Mouse (Mus musculus) forebrain, embryonic 16.5 days (tissue): Measurements from ENCODE around the gene Sspn. TPM values are rescaled to one million over a fixed set of nuclear protein-coding genes. Genes with fewer than 3 reads are reported as not detected.

Experiments used
- ATAC-seq: fragments of 200-750 bp; cut with Nextera tagmentation; 2 replicates; pipeline ENCODE4 v1.8.0; 2017; ENCODE audit warnings: mild to moderate bottlenecking, moderate library complexity
- H3K27ac ChIP-seq: fragments of 300-500 bp; sonication (generic); 2 replicates; pipeline ENCODE4 v1.5.1; 2014; ENCODE audit warnings: low read length, control low read depth
- H3K27me3 ChIP-seq: fragments of 300-500 bp; sonication (generic); replicated peaks from 2 replicates; pipeline ENCODE4 v1.6.1; 2014; ENCODE audit warnings: low read length; ENCODE audit not compliant: control insufficient read depth, insufficient read depth
- H3K36me3 ChIP-seq: fragments of 300-500 bp; sonication (generic); 2 replicates; pipeline ENCODE4 v1.6.1; 2014; ENCODE audit not compliant: control insufficient read depth, insufficient read depth
- H3K4me1 ChIP-seq: fragments of 300-500 bp; sonication (generic); replicated peaks from 2 replicates; pipeline ENCODE4 v1.6.1; 2014; ENCODE audit warnings: low read length; ENCODE audit not compliant: control insufficient read depth, insufficient read depth
- H3K4me2 ChIP-seq: fragments of 300-500 bp; sonication (generic); 2 replicates; pipeline ENCODE4 v1.6.1; 2014; ENCODE audit warnings: mild to moderate bottlenecking, low read length, control low read depth
- H3K4me3 ChIP-seq: fragments of 300-500 bp; sonication (generic); replicated peaks from 2 replicates; pipeline ENCODE4 v1.5.1; 2014; ENCODE audit warnings: mild to moderate bottlenecking, low read length, control low read depth
- H3K9ac ChIP-seq: fragments of 300-500 bp; sonication (generic); replicated peaks from 2 replicates; pipeline ENCODE4 v1.6.1; 2014; ENCODE audit warnings: low read depth, low read length, control low read depth
- H3K9me3 ChIP-seq: fragments of 300-500 bp; sonication (generic); 2 replicates; pipeline ENCODE4 v1.6.1; 2016; ENCODE audit warnings: low read length; ENCODE audit not compliant: control insufficient read depth
- WGBS: fragments of 180-500 bp; shearing (Covaris S2); extraction: QIAGEN DNeasy Blood & Tissue Kit; methylation state at CpG from one replicate; pipeline ENCODE4 v1.1.7; 2014; 5-methylcytosine and 5-hydroxymethylcytosine counted together
- polyA plus RNA-seq: library from polyadenylated mRNA; unstranded; fragments of >200 nt; fragmentation: Nextera tagmentation; extraction: Ambion mirVana; gene quantifications from 2 replicates; pipeline ENCODE4 v1.2.1, GENCODE M21; 2015

Gene Sspn
- polyA plus RNA-seq, 1 experiment from 2014 or later = 2.9 TPM

- H3K9ac ChIP-seq = no peak overlapping the region
- ATAC-seq = no peak
- H3K36me3 ChIP-seq = no peaks in the 10 kb centered on the region
- H3K9me3 ChIP-seq = no peaks in the 10 kb centered on the region
- no peak overlapping the region for H3K4me2 ChIP-seq
- 89% methylated on average over 8 of the region's 8 CpGs for WGBS
- no peak overlapping the region for H3K4me3 ChIP-seq
- no peak overlapping the region for H3K27ac ChIP-seq
- H3K27me3 ChIP-seq = no peaks in the 10 kb centered on the region
- H3K4me1 ChIP-seq = no peaks in the 10 kb centered on the region
These were observed 49.6 kb downstream of the Sspn start for GRCm38 (mm10) chr6:145981074-145981473.

GRCm38 (mm10) chr6:145982335-145982734 lies 50.9 kb downstream of the Sspn start:
- ATAC-seq = no peak
- no peaks in the 10 kb centered on the region for H3K27me3 ChIP-seq
- 92% methylated on average over 4 of the region's 4 CpGs for WGBS
- H3K4me2 ChIP-seq = no peak overlapping the region
- no peak overlapping the region for H3K4me3 ChIP-seq
- no peak overlapping the region for H3K9ac ChIP-seq
- no peaks in the 10 kb centered on the region for H3K9me3 ChIP-seq
- H3K27ac ChIP-seq = no peak overlapping the region
- no peaks in the 10 kb centered on the region for H3K4me1 ChIP-seq
- H3K36me3 ChIP-seq = no peaks in the 10 kb centered on the region

DNA sequence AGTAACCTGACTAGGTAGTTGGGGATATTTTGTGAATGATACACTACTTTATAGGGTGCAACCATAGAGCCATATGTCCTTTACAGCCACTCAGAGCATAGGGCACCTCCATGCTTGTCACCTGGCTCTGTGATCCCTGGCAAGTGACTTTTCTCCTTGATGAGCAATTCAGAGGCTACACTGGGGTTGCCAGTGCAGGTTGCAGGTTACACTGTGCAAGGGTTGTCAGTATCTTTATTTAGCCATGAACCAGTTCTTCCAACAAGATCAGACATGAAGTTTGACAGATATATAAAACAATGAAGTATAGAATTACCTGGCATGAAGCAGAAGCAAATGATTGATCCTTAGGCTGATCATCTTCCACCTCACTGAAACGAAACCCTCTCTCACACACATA lies 59.1 kb downstream of the Sspn start:
- no peak for ATAC-seq
- WGBS = 77% methylated on average over 1 of the region's 1 CpGs
- no peaks in the 10 kb centered on the region for H3K9me3 ChIP-seq
- H3K27ac ChIP-seq = no peak overlapping the region
- H3K4me3 ChIP-seq = no peak overlapping the region
- H3K36me3 ChIP-seq = no peaks in the 10 kb centered on the region
- no peak overlapping the region for H3K9ac ChIP-seq
- H3K4me2 ChIP-seq = no peak overlapping the region
- no peaks in the 10 kb centered on the region for H3K4me1 ChIP-seq
- H3K27me3 ChIP-seq = no peaks in the 10 kb centered on the region

DNA sequence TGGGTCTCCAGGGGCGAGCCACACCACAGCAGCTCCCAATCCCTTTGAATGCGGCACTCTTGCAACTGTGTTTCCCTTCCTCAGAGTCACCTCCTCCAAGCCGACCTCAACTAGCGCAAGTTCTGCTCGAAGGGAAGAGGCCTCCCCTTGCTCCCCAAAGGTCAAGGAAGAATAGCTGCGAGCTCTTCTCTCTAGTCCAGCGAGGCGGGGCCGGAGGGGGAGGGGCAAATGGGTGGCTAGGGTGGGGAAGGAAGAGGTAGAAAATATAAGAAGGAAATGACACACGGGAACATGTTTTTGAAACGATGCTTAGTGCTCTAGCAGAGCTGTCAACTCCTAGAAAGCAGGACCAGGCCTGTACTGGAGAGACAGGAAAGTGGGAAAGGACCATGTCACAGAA lies 61.1 kb downstream of the Sspn start:
- Histone ChIP-seq H3K4me1 (no peaks in the 10 kb centered on the region), H3K4me3 (no peak overlapping the region), H3K9me3 (no peaks in the 10 kb centered on the region), H3K27ac (no peak overlapping the region), H3K9ac (no peak overlapping the region), H3K36me3 (no peaks in the 10 kb centered on the region), H3K27me3 (no peaks in the 10 kb centered on the region), H3K4me2 (no peak overlapping the region)
- no peak for ATAC-seq
- WGBS = 81% methylated on average over 11 of the region's 11 CpGs

DNA sequence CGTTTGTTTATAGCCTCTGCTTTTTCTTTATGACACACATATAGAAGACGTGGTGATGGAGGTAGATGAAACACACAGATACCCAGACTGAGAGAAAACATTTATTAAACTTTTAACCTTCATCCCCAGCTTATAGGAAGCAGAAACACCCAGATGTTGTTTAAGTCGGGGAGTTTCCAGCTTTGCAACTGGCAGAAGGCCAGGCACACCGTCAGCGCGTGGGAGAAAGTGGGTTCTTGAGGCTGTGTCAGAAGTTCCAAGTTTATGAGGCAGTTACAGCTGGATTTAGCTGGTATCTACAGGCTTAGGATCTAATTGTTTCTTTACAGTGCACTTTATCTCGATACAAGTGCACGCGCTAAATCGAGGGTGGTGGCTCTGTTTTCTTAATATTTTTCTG lies 61.5 kb downstream of the Sspn start:
- Histone ChIP-seq H3K4me3 (no peak overlapping the region), H3K27me3 (no peaks in the 10 kb centered on the region), H3K4me2 (no peak overlapping the region), H3K9me3 (no peaks in the 10 kb centered on the region), H3K9ac (no peak overlapping the region), H3K36me3 (no peaks in the 10 kb centered on the region), H3K27ac (no peak overlapping the region), H3K4me1 (no peaks in the 10 kb centered on the region)
- WGBS = 82% methylated on average over 10 of the region's 10 CpGs
- ATAC-seq = no peak

DNA sequence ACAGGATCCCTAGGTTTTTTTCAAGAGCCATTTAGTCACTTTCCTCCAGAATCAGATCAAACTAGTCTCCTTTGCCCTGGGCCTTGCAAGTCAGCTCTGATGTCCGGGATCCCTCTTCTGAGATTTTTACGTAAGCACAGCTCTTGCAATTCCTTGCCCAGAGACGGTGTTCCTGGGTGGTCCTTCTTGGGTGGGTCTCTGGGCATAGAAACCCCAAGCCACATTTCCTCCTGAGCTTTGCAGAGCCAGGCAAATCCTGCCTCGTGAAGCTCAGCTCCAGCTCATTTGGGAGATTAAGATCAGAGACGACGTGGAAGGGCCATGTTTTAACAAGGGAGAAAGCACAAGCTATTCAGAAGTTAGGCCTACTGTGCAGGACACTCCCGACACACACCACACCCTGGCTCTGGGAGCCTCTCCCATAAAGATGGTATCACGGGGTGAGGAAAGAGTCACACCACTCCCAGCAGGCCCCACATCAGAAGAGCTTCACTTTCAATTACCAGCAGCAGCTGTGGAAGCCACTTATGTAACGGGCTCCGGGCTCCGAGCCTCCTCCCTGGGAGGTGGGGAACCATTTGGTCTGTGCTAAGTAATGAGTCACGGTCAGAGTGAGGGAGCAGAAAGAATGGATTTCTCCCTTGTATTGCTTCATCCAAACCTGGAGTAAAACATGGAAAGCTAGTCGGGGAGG lies 67.0 kb downstream of the Sspn start:
- H3K4me2 ChIP-seq = no peak overlapping the region
- no peak for ATAC-seq
- H3K9ac ChIP-seq = no peak overlapping the region
- H3K9me3 ChIP-seq = no peaks in the 10 kb centered on the region
- 25% methylated on average over 13 of the region's 13 CpGs for WGBS
- no peaks in the 10 kb centered on the region for H3K27me3 ChIP-seq
- H3K4me3 ChIP-seq = no peak overlapping the region
- no peaks in the 10 kb centered on the region for H3K4me1 ChIP-seq
- H3K36me3 ChIP-seq = no peaks in the 10 kb centered on the region
- H3K27ac ChIP-seq = no peak overlapping the region

- no peak overlapping the region for H3K4me2 ChIP-seq
- H3K36me3 ChIP-seq = no peaks in the 10 kb centered on the region
- no peaks in the 10 kb centered on the region for H3K27me3 ChIP-seq
- no peaks in the 10 kb centered on the region for H3K9me3 ChIP-seq
- H3K27ac ChIP-seq = no peak overlapping the region
- 97% methylated on average over 1 of the region's 1 CpGs for WGBS
- H3K9ac ChIP-seq = no peak overlapping the region
- H3K4me3 ChIP-seq = no peak overlapping the region
- H3K4me1 ChIP-seq = no peaks in the 10 kb centered on the region
- no peak for ATAC-seq
These were observed 69.3 kb downstream of the Sspn start for GRCm38 (mm10) chr6:146000767-146001166.

DNA sequence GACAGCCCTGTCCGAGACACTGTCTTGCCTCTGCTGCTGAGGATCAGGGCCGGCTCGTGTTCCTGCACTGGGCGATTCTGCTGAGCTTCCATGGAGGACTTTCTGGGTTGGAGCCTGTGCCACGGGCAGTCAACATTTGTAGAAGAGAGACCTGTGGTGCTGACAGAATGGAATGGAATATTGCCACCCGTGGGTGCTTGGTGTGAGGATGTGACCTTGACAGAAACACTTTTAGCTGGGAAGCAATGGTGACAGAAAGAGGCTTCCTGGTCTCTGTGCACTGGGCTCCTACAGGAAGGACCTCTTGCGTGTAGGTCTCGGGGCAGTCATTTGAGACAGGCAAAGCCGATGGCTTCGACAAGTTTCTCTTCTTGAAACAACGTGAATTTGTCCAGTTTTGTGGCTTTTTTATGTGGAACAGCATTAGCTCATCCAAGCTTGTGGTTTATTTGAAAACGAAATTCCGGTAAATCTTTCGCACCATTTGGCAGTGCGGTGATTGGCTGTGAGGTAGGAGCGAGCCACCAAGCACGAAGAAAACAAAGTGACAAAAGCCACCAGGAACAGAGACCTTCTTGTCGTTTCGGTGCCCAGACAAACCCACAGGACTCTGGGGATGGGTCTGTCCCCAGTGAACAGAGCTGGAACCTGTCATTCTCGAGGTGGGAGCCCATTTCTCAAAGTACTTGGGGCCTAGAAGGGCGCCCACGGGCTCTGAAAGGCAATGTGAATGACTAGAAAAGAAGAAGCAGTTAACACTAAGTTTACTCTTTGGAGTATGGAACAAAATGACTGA lies 70.2 kb downstream of the Sspn start:
- H3K27ac ChIP-seq = no peak overlapping the region
- H3K4me3 ChIP-seq = no peak overlapping the region
- WGBS = 88% methylated on average over 22 of the region's 22 CpGs
- no peaks in the 10 kb centered on the region for H3K36me3 ChIP-seq
- no peaks in the 10 kb centered on the region for H3K27me3 ChIP-seq
- no peak overlapping the region for H3K4me2 ChIP-seq
- no peak overlapping the region for H3K9ac ChIP-seq
- ATAC-seq = no peak
- H3K9me3 ChIP-seq = no peaks in the 10 kb centered on the region
- no peaks in the 10 kb centered on the region for H3K4me1 ChIP-seq

GRCm38 (mm10) chr6:146004174-146004601 lies 72.7 kb downstream of the Sspn start:
- H3K4me3 ChIP-seq = no peak overlapping the region
- WGBS = 80% methylated on average over 3 of the region's 3 CpGs
- no peak for ATAC-seq

More at GRCm38 (mm10) chr6:146004174-146004601, 72.7 kb downstream of the Sspn start:
- Histone ChIP-seq H3K27me3 (no peaks in the 10 kb centered on the region), H3K4me1 (peaks cover 7% of the 10 kb centered on the region; the same call in 1 of the 2 replicates), H3K36me3 (no peaks in the 10 kb centered on the region), H3K9me3 (no peaks in the 10 kb centered on the region), H3K4me2 (no peak overlapping the region), H3K9ac (no peak overlapping the region), H3K27ac (no peak overlapping the region)
